Mouse (Mus musculus) hindbrain, embryonic 16.5 days (tissue): ENCODE measurements around the gene Ddi1. TPM values are rescaled to one million over a fixed set of nuclear protein-coding genes. Genes with fewer than 3 reads are reported as not detected.

ENCODE experiments used
- ATAC-seq: fragments of 200-750 bp; cut with Nextera tagmentation; 2 replicates; pipeline ENCODE4 v1.8.0; 2017; ENCODE audit warnings: moderate TSS enrichment, moderate library complexity
- H3K27ac ChIP-seq: fragments of 300-500 bp; sonication (generic); 2 replicates; pipeline ENCODE4 v1.5.1; 2014; ENCODE audit warnings: low read depth, mild to moderate bottlenecking, control low read depth, low read length, moderate library complexity
- H3K27me3 ChIP-seq: fragments of 300-500 bp; sonication (generic); replicated peaks from 2 replicates; pipeline ENCODE4 v1.6.1; 2014; ENCODE audit warnings: low read length; ENCODE audit not compliant: control insufficient read depth, insufficient read depth
- H3K36me3 ChIP-seq: fragments of 300-500 bp; sonication (generic); 2 replicates; pipeline ENCODE4 v1.6.1; 2014; ENCODE audit warnings: mild to moderate bottlenecking, low read length, moderate library complexity, mixed read lengths; ENCODE audit not compliant: control insufficient read depth, insufficient read depth
- H3K4me1 ChIP-seq: fragments of 300-500 bp; sonication (generic); 2 replicates; pipeline ENCODE4 v1.6.1; 2014; ENCODE audit warnings: low read depth, low read length; ENCODE audit not compliant: control insufficient read depth, insufficient read depth
- H3K4me2 ChIP-seq: fragments of 300-500 bp; sonication (generic); 2 replicates; pipeline ENCODE4 v1.6.1; 2014; ENCODE audit warnings: mild to moderate bottlenecking, low read length, control low read depth, moderate library complexity
- H3K4me3 ChIP-seq: fragments of 300-500 bp; sonication (generic); 2 replicates; pipeline ENCODE4 v1.5.1; 2014; ENCODE audit warnings: mild to moderate bottlenecking, low read length, control low read depth, moderate library complexity
- H3K9ac ChIP-seq: fragments of 300-500 bp; sonication (generic); 2 replicates; pipeline ENCODE4 v1.6.1; 2014; ENCODE audit warnings: low read depth, mild to moderate bottlenecking, control low read depth, low read length, moderate library complexity
- H3K9me3 ChIP-seq: fragments of 300-500 bp; sonication (generic); 2 replicates; pipeline ENCODE4 v1.6.1; 2014; ENCODE audit warnings: mild to moderate bottlenecking, low read length, moderate library complexity; ENCODE audit not compliant: control insufficient read depth
- WGBS: fragments of 180-500 bp; shearing (Covaris S2); extraction: QIAGEN DNeasy Blood & Tissue Kit; methylation state at CpG from one replicate; pipeline ENCODE4 v1.1.7; 2014; 5-methylcytosine and 5-hydroxymethylcytosine counted together
- polyA plus RNA-seq: library from polyadenylated mRNA; unstranded; fragments of >200 nt; fragmentation: Nextera tagmentation; extraction: Ambion mirVana; gene quantifications from 2 replicates; pipeline ENCODE4 v1.2.1, GENCODE M21; 2015

The Ddi1 gene
- polyA plus RNA-seq, result 0.03 and 0.07 TPM in 2 replicates

- no peaks in the 10 kb centered on the region for H3K4me1 ChIP-seq
- H3K4me2 ChIP-seq, result no peak within 1 kb of the TSS
- H3K27ac ChIP-seq, result no peak within 1 kb of the TSS
- ATAC-seq, result no peak
- H3K4me3 ChIP-seq, result no peak within 1 kb of the TSS
- no peaks in the 10 kb centered on the region for H3K36me3 ChIP-seq
- no peaks in the 10 kb centered on the region for H3K27me3 ChIP-seq
- H3K9ac ChIP-seq, result no peak within 1 kb of the TSS
- H3K9me3 ChIP-seq, result no peaks in the 10 kb centered on the region
- WGBS, result 70% methylated on average over 1 of the region's 1 CpGs
Measured at GRCm38 (mm10) chr9:6269796-6270280, at the start of gene Ddi1. Ddi1 (minus strand) TSS chr9:6269846.

GRCm38 (mm10) chr9:6317114-6317513 lies 47.5 kb upstream of the Ddi1 start:
- H3K36me3 ChIP-seq, result no peaks in the 10 kb centered on the region

DNA sequence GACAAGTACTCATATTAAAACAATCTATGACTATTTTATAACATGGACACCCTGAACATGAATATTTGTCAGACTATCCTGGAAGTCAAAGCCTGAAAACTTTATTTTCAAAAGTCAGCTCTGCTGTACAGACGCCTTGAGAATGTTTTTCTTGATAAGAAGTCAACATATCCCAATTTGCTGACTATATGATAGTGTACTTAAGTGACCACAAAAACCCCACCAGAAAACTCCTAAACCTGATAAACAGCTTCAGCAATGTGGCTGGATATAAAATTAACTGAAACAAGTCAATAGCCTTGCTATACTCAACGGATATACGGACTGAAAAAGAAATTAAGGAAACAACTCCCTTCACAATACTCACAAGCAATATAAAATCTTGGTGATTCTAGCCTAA lies 36.2 kb upstream of the Ddi1 start:
- no peaks in the 10 kb centered on the region for H3K27me3 ChIP-seq
- no peak for ATAC-seq
- H3K4me1 ChIP-seq, result no peaks in the 10 kb centered on the region
- no peaks in the 10 kb centered on the region for H3K36me3 ChIP-seq
- no peak overlapping the region for H3K9ac ChIP-seq
- WGBS, result 91% methylated on average over 3 of the region's 3 CpGs
- H3K27ac ChIP-seq, result no peak overlapping the region
- no peaks in the 10 kb centered on the region for H3K9me3 ChIP-seq
- H3K4me2 ChIP-seq, result no peak overlapping the region
- H3K4me3 ChIP-seq, result no peak overlapping the region

More at GRCm38 (mm10) chr9:6317114-6317513, 47.5 kb upstream of the Ddi1 start:
- Histone ChIP-seq H3K27me3 (no peaks in the 10 kb centered on the region), H3K27ac (no peak overlapping the region), H3K9ac (no peak overlapping the region), H3K4me2 (no peak overlapping the region), H3K4me1 (no peaks in the 10 kb centered on the region), H3K9me3 (no peaks in the 10 kb centered on the region), H3K4me3 (no peak overlapping the region)
- no peak for ATAC-seq
- WGBS, result 88% methylated on average over 1 of the region's 1 CpGs

DNA sequence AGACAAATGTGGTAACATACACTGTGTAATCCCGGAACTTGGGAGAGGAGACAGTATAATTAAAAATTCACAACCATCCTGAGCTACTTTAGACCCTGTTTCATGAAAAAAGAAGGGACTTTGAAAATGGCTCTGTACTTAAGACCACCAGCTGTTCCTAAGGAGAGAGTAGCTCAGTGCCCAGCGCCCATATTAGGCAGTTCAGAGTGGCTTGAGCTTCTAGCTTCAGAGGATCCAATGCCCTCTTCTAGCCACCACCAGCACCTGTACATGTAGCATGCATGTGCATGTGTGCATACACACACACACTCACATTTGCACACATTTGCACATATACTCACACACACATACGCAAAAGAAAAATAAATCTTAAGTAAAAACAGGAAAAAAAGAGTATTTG lies 34.9 kb upstream of the Ddi1 start:
- Histone ChIP-seq H3K27ac (no peak overlapping the region), H3K9me3 (no peaks in the 10 kb centered on the region), H3K9ac (no peak overlapping the region), H3K36me3 (no peaks in the 10 kb centered on the region), H3K4me3 (no peak overlapping the region), H3K4me2 (no peak overlapping the region), H3K27me3 (no peaks in the 10 kb centered on the region), H3K4me1 (no peaks in the 10 kb centered on the region)
- no peak for ATAC-seq
- 85% methylated on average over 3 of the region's 3 CpGs for WGBS

DNA sequence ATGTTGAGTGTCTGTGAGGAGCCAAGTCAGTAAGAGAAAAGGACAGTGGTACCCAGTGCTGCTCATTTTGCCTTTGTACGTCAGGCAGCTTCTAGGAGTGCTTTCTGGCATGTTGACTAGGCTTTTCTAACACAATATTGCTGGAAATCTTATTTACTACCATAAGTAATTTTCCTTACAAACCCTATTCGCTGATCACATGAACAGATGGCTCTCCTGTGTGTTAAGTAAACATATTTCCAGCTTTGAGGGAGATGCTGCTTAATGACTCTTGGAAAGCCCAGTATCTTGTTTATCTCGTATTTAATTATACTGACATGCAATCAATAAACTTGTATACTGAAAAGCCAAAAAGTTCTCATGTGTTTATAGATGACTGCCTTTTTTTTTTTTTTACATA lies 32.4 kb upstream of the Ddi1 start:
- H3K4me2 ChIP-seq, result no peak overlapping the region
- H3K4me1 ChIP-seq, result no peaks in the 10 kb centered on the region
- H3K9ac ChIP-seq, result no peak overlapping the region
- H3K9me3 ChIP-seq, result no peaks in the 10 kb centered on the region
- H3K27ac ChIP-seq, result no peak overlapping the region
- no peak for ATAC-seq
- H3K27me3 ChIP-seq, result no peaks in the 10 kb centered on the region
- WGBS, result 80% methylated on average over 3 of the region's 3 CpGs
- no peaks in the 10 kb centered on the region for H3K36me3 ChIP-seq
- no peak overlapping the region for H3K4me3 ChIP-seq

DNA sequence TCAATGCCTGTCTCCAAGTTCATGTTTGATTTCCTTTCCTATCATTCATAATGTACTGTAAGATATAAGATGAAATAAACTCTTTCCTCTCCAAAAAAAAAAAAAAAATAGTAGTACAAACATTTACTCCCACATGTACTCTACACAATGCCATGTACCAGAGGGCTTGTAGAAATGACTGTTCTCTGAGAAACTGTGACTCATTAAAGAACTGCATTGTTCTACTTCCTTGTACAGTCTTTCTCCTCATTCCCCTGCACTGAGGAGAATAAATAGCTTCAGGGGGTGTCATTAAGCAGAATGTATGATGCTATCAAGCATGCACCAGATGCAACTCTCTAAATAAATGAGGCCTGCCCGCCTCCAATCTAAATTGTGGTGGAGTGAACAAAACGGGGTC lies 28.9 kb upstream of the Ddi1 start:
- no peak for ATAC-seq

DNA sequence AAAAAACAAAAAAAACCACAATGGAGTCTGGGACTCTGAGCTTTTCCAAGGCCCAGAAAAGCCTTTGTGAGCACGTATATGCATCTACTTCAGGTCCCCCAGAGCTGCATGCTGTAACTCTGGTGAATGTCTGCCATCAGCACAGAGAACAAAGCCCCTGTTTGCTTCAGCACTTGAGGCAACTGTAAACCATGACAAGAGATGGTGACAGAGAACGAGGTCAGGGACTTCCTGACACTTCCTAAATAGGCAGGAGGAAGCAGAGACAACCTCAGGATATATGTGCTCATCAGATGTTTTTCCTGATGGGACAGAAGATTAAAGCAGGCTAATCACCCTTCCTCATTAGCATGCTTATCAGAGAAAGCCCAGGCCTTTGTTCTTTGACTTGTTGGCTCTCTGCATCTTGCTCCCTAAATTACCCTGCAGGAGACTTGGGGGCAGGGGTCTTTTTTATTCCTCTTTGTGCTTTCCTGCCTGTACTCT lies 19.6 kb upstream of the Ddi1 start:
- no peaks in the 10 kb centered on the region for H3K36me3 ChIP-seq
- ATAC-seq, result no peak; the same call in 1 of the 2 replicates

More for the DNA sequence above, 28.9 kb upstream of the Ddi1 start:
- no peaks in the 10 kb centered on the region for H3K9me3 ChIP-seq
- no peaks in the 10 kb centered on the region for H3K27me3 ChIP-seq
- H3K27ac ChIP-seq, result no peak overlapping the region
- no peaks in the 10 kb centered on the region for H3K36me3 ChIP-seq
- WGBS, result 71% methylated on average over 2 of the region's 2 CpGs
- H3K4me1 ChIP-seq, result no peaks in the 10 kb centered on the region
- no peak overlapping the region for H3K4me3 ChIP-seq
- no peak overlapping the region for H3K4me2 ChIP-seq
- H3K9ac ChIP-seq, result no peak overlapping the region

GRCm38 (mm10) chr9:6286770-6287169 lies 17.1 kb upstream of the Ddi1 start:
- Histone ChIP-seq H3K9me3 (no peaks in the 10 kb centered on the region), H3K4me1 (no peaks in the 10 kb centered on the region), H3K36me3 (no peaks in the 10 kb centered on the region), H3K4me2 (no peak overlapping the region), H3K9ac (no peak overlapping the region), H3K27me3 (no peaks in the 10 kb centered on the region), H3K4me3 (no peak overlapping the region), H3K27ac (no peak overlapping the region)
- WGBS, result 53% methylated on average over 1 of the region's 1 CpGs
- peak; percentile 24; the same call in 1 of the 2 replicates for ATAC-seq

More for the DNA sequence above, 19.6 kb upstream of the Ddi1 start:
- Histone ChIP-seq H3K27me3 (no peaks in the 10 kb centered on the region), H3K4me3 (no peak overlapping the region), H3K4me2 (no peak overlapping the region), H3K9ac (no peak overlapping the region), H3K27ac (no peak overlapping the region), H3K4me1 (no peaks in the 10 kb centered on the region), H3K9me3 (no peaks in the 10 kb centered on the region)
- 11% methylated on average over 2 of the region's 2 CpGs for WGBS

DNA sequence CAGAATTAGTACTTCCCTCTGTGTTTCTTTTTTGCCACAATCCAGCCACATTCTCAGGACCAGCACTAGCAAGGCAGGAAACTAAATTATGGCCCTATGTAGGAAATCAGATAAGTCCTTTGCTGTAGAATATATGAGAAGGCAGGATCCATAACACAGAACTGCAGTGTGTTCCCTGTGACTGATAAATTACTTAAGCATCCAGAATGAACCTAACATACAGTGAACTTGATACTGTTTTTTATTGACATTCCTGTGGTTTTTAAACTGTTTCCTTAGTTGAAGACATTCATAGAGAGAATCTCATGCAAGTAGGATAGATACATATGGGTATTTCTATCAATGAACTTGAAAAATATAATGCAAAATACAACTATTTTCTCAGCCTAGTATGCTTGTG lies 7.9 kb upstream of the Ddi1 start:
- Histone ChIP-seq H3K9ac (no peak overlapping the region), H3K4me2 (no peak overlapping the region), H3K27ac (no peak overlapping the region), H3K9me3 (no peaks in the 10 kb centered on the region), H3K4me1 (no peaks in the 10 kb centered on the region), H3K27me3 (no peaks in the 10 kb centered on the region), H3K36me3 (no peaks in the 10 kb centered on the region), H3K4me3 (no peak overlapping the region)
- ATAC-seq, result no peak

DNA sequence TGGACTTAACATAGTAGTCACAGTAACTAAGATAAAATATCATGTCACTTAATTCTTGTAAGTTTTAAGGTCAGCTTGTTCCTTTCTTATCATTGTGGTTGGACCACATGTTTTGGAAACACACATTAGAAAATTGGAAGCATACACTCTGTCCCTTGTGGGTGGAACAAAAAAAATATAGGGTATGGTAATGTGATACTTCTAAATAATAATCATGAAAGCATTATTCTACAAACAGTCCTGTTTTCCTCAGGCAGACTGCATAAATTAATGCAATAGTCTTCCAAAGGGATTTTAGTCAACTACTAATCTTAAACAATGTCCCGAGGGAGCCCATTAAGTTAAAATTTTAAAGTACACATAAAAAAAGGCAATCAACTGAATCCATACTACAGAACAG lies 6.7 kb upstream of the Ddi1 start:
- H3K9me3 ChIP-seq, result no peaks in the 10 kb centered on the region
- no peaks in the 10 kb centered on the region for H3K4me1 ChIP-seq
- H3K9ac ChIP-seq, result no peak overlapping the region
- H3K4me2 ChIP-seq, result no peak overlapping the region
- ATAC-seq, result no peak
- H3K27ac ChIP-seq, result no peak overlapping the region
- 89% methylated on average over 1 of the region's 1 CpGs for WGBS
- H3K4me3 ChIP-seq, result no peak overlapping the region
- no peaks in the 10 kb centered on the region for H3K27me3 ChIP-seq
- no peaks in the 10 kb centered on the region for H3K36me3 ChIP-seq
